Mouse (Mus musculus) C2C12 (cell line): ENCODE data around the gene Sema7a.

ENCODE experiments used
- CEBPB ChIP-seq: IDR thresholded peaks from one replicate; pipeline ENCODE4 v1.6.1; 2011; ENCODE audit warnings: low read depth, mild to moderate bottlenecking, control low read depth, moderate library complexity
- CTCF ChIP-seq: IDR thresholded peaks from one replicate; pipeline ENCODE4 v1.5.1; 2011; ENCODE audit not compliant: control insufficient read depth, insufficient read depth, insufficient read length
- FOSL1 ChIP-seq: IDR thresholded peaks from one replicate; pipeline ENCODE4 v1.8.0; 2011; ENCODE audit warnings: mild to moderate bottlenecking, low read length; ENCODE audit not compliant: poor library complexity, insufficient read depth, severe bottlenecking
- MAX ChIP-seq: IDR thresholded peaks from one replicate; pipeline ENCODE4 v1.6.1; 2011; ENCODE audit warnings: mild to moderate bottlenecking, control low read depth
- MYOD1 ChIP-seq: IDR thresholded peaks from one replicate; pipeline ENCODE4 v1.6.1; 2011; ENCODE audit warnings: low read depth; ENCODE audit not compliant: control insufficient read depth, insufficient read length
- MYOG ChIP-seq: IDR thresholded peaks from one replicate; pipeline ENCODE4 v1.6.1; 2011; ENCODE audit not compliant: control insufficient read depth, insufficient read length; ENCODE audit errors: extremely low read depth
- USF1 ChIP-seq: IDR thresholded peaks from one replicate; pipeline ENCODE4 v1.6.1; 2011; ENCODE audit warnings: low read depth, mild to moderate bottlenecking, control low read depth, moderate library complexity

DNA sequence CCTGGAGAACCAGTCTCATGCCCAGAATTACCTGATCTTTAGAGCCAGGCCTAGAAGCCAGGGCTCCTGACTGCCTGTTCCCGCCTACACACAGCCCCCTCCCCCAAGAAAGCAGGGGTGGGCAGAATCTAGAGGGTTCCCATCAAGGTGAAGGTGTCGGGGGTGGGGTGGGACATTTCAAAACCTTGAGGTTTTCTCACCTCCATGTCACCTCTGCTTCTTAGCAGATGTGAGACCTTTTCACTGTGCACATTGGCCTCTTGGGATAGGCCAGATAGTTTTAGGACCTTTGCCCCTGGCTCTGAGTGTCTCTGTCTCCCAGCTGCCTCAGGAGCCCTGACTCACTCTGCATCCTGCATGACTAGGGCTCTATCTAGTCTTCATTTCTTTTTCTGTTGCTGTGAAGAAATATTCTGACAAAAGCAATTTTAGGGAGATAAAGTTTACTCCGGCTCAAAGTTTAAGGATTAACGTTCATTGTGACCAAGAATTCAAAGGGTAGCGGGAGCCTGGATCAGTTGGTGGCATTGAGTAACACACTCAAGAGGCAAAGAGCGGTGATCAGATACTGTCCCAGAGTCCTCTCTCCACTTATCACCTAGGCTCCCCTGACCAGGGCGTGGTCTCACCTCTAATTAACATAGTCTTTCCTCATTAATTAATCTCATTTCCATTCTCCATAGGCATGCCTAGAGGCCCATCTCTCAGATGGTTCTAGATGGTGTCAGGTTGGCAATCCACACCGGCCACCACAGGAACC lies 29.1 kb downstream of the Sema7a start:
- TF ChIP-seq CTCF (no peak), CEBPB (no peak), FOSL1 (no peak), MAX (no peak), MYOG (no peak), USF1 (no peak), MYOD1 (no peak)
